Mouse (Mus musculus) forebrain, embryonic 15.5 days (tissue): ENCODE results near the gene Eps8l1. TPM values are rescaled to one million over a fixed set of nuclear protein-coding genes. Genes with fewer than 3 reads are reported as not detected.

Experiments used
- ATAC-seq: fragments of 200-750 bp; cut with Nextera tagmentation; replicated peaks from 2 replicates; pipeline ENCODE4 v1.8.0; 2017; ENCODE audit warnings: mild to moderate bottlenecking, moderate TSS enrichment, moderate library complexity
- H3K27ac ChIP-seq: fragments of 300-500 bp; sonication (generic); replicated peaks from 2 replicates; pipeline ENCODE4 v1.5.1; 2015; ENCODE audit warnings: mild to moderate bottlenecking, inconsistent platforms
- H3K27me3 ChIP-seq: fragments of 300-500 bp; sonication (generic); 2 replicates; pipeline ENCODE4 v1.6.1; 2015; ENCODE audit warnings: inconsistent platforms
- H3K36me3 ChIP-seq: fragments of 300-500 bp; sonication (generic); 2 replicates; pipeline ENCODE4 v1.6.1; 2015; ENCODE audit warnings: mild to moderate bottlenecking, inconsistent platforms
- H3K4me1 ChIP-seq: fragments of 300-500 bp; sonication (generic); 2 replicates; pipeline ENCODE4 v1.6.1; 2015; ENCODE audit warnings: inconsistent platforms
- H3K4me2 ChIP-seq: fragments of 300-500 bp; sonication (generic); replicated peaks from 2 replicates; pipeline ENCODE4 v1.6.1; 2015; ENCODE audit warnings: mild to moderate bottlenecking, inconsistent platforms
- H3K4me3 ChIP-seq: fragments of 300-500 bp; sonication (generic); 2 replicates; pipeline ENCODE4 v1.5.1; 2015; ENCODE audit warnings: mild to moderate bottlenecking, inconsistent platforms
- H3K9ac ChIP-seq: fragments of 300-500 bp; sonication (generic); replicated peaks from 2 replicates; pipeline ENCODE4 v1.6.1; 2015; ENCODE audit warnings: mild to moderate bottlenecking, inconsistent platforms
- H3K9me3 ChIP-seq: fragments of 300-500 bp; sonication (generic); 2 replicates; pipeline ENCODE4 v1.6.1; 2016; ENCODE audit warnings: inconsistent platforms
- WGBS: fragments of 180-500 bp; shearing (Covaris S2); methylation state at CpG from one replicate; pipeline ENCODE4 v1.1.7; 2015; ENCODE audit warnings: mixed read lengths; 5-methylcytosine and 5-hydroxymethylcytosine counted together
- polyA plus RNA-seq: library from polyadenylated mRNA; unstranded; fragments of >200 nt; fragmentation: Nextera tagmentation; extraction: Ambion mirVana; gene quantifications from 2 replicates; pipeline ENCODE4 v1.2.1, GENCODE M21; 2015

Gene Eps8l1
- polyA plus RNA-seq, 1 experiment from 2014 or later: 7.0 TPM

DNA sequence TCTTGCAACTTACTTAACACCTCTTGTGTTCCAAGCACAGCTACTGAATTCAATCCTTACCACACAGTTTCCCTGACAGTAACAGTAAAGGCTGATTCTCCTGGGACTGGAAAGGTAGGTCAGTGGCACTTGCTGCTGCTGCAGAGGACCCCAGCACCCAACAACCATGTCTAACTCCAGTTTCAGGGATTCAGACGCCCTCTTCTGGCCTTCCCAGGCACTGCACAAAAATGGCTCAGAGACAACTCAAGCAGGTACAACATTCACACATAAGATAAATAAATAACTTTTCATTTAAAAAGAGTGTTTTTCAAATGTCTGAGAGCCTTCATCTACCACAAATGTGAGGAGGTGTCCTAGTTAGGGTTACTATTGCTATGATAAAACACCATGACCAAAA lies 13.3 kb upstream of the Eps8l1 start:
- Histone ChIP-seq H3K27me3 (no peaks in the 10 kb centered on the region), H3K4me2 (no peak overlapping the region), H3K9ac (no peak overlapping the region), H3K4me1 (peaks cover 9% of the 10 kb centered on the region; the same call in 1 of the 2 replicates), H3K27ac (no peak overlapping the region), H3K9me3 (no peaks in the 10 kb centered on the region), H3K36me3 (peaks cover 11% of the 10 kb centered on the region), H3K4me3 (no peak overlapping the region)
- 0% methylated on average over 1 of the region's 1 CpGs for WGBS
- ATAC-seq: no peak

DNA sequence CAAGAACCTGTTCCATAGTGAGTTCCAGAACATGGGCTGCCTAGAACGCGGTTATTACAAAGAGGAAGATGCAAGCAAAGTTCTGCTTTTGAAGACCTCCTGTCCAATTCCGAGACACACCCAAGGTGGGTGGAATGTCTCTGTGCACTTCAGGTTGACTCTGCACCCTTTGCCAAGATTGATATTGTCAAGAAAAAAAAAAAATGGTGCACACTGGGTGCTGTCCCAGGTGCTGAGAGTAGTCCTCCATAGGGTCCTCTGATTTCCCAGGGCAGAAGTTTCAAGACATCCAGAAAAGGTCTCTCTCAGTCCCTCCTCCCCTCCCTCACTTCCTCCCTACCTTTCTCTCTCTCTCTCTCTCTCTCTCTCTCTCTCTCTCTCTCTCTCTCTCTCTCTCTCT lies 12.0 kb upstream of the Eps8l1 start:
- H3K4me3 ChIP-seq: no peak overlapping the region
- 92% methylated on average over 3 of the region's 3 CpGs for WGBS

DNA sequence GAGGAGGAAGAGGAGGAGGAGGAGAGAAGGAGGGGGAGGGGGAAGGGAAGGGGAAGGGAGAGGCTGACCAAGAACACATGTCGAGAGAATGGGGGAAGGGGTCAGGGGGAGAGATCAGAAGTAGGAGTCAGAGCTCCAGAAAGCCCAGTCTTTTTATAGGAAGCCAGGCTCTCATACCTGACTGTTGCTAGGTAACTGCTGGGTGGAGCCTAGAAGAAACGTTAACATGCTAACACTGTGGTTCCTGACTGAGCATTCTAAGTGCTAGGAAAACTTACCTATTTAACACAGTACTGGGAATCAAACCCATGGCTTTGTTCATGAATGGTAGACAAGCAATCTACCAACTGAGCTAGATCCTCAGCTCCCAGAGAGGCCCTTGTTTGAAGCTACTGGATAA lies 11.3 kb upstream of the Eps8l1 start:
- no peak overlapping the region for H3K4me2 ChIP-seq
- no peaks in the 10 kb centered on the region for H3K9me3 ChIP-seq
- 0 out of 2 replicates have a peak, but pooled peaks cover under 1% of the 10 kb centered on the region for H3K36me3 ChIP-seq
- no peak overlapping the region for H3K27ac ChIP-seq
- 13% methylated on average over 2 of the region's 2 CpGs for WGBS
- no peaks in the 10 kb centered on the region for H3K27me3 ChIP-seq
- ATAC-seq: no peak
- no peak overlapping the region for H3K9ac ChIP-seq
- H3K4me3 ChIP-seq: no peak overlapping the region
- H3K4me1 ChIP-seq: peaks cover 9% of the 10 kb centered on the region; the same call in 1 of the 2 replicates

More for the DNA sequence above, 12.0 kb upstream of the Eps8l1 start:
- H3K27ac ChIP-seq: no peak overlapping the region
- H3K4me2 ChIP-seq: no peak overlapping the region
- no peaks in the 10 kb centered on the region for H3K9me3 ChIP-seq
- ATAC-seq: no peak
- H3K36me3 ChIP-seq: 0 out of 2 replicates have a peak, but pooled peaks cover 5% of the 10 kb centered on the region
- H3K27me3 ChIP-seq: no peaks in the 10 kb centered on the region
- no peak overlapping the region for H3K9ac ChIP-seq
- H3K4me1 ChIP-seq: peaks cover 9% of the 10 kb centered on the region; the same call in 1 of the 2 replicates

DNA sequence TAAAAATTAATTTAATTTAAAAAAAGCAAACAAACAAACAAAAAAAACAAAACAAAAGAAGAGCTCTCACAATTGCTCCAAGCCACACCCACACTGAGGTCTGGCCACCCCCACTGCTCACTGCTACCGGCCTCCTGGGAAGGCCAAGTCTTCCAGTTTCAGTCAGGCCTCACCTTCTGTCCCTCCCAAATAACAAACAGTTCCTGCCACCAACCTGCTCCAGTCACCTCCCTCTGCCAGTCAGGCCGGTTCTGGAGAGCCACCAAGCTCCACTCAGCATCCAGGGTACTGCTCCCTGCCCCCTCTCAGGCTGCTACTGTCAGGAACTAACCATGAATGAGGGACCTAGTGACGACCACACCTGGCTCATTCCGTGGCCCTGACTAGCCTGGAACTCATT lies 7.8 kb upstream of the Eps8l1 start:
- WGBS: 21% methylated on average over 4 of the region's 4 CpGs
- no peak for ATAC-seq
- H3K4me2 ChIP-seq: no peak overlapping the region
- H3K4me3 ChIP-seq: no peak overlapping the region
- no peaks in the 10 kb centered on the region for H3K27me3 ChIP-seq
- no peaks in the 10 kb centered on the region for H3K9me3 ChIP-seq
- no peaks in the 10 kb centered on the region for H3K4me1 ChIP-seq
- no peaks in the 10 kb centered on the region for H3K36me3 ChIP-seq
- no peak overlapping the region for H3K27ac ChIP-seq
- no peak overlapping the region for H3K9ac ChIP-seq

DNA sequence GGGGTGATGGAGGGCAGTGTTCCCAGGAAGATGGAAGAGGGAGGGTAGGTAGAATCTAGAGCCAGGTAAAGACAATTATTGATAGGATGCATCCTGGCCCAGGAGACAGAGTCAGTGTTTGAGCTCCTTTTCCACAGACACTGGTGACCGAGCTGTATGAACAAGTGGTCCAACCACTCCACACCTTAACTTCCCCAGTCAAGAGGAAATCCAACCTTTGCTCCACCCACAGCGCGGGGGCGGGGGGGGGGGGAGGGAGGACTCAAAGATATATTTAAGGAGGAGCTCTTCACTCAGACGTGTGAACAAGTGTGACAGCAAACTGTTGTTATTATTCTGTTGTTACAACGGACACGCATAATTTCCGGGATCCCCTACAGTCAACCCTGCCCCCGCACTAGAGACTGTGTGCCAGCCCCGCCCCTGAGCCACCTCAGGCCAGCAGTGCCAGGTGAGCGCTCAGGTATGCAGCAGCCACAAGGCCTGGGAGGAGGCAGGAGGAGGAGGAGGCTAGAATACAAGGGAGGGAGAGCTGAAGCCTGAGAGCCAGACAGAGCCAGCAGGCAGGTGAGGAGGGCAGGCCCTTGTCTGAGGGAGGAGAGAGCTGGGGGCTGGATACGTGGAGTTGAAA lies 3.8 kb downstream of the Eps8l1 start:
- WGBS: 22% methylated on average over 10 of the region's 12 CpGs
- H3K4me3 ChIP-seq: no peak overlapping the region

DNA sequence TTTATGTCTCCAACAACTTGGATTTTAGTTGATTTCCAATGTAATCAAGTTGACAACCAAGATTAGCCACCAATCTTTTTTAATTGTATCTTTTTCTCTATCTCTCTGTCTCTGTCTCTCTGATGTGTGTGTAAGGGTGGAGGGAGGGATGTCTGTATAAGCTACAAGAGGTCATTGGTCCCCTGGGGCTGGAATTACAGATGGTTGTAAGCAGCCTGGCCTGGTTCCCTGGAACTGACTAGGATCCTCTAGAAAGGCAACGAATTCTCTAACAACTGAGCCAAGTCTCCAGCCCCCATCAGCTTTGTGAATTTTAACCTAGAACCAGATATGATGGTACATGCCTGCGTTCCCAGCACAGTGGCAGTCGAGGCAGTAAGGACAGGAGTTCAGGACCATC lies 7.3 kb downstream of the Eps8l1 start:
- H3K27ac ChIP-seq: no peak overlapping the region
- WGBS: 71% methylated on average over 3 of the region's 3 CpGs
- H3K4me1 ChIP-seq: peaks cover 19% of the 10 kb centered on the region
- ATAC-seq: no peak
- H3K36me3 ChIP-seq: no peaks in the 10 kb centered on the region
- H3K9me3 ChIP-seq: no peaks in the 10 kb centered on the region
- no peak overlapping the region for H3K4me2 ChIP-seq
- H3K9ac ChIP-seq: no peak overlapping the region
- H3K4me3 ChIP-seq: no peak overlapping the region
- peaks cover 15% of the 10 kb centered on the region for H3K27me3 ChIP-seq

More for the DNA sequence above, 3.8 kb downstream of the Eps8l1 start:
- H3K36me3 ChIP-seq: no peaks in the 10 kb centered on the region
- no peak for ATAC-seq
- no peak overlapping the region for H3K9ac ChIP-seq
- no peak overlapping the region for H3K4me2 ChIP-seq
- no peaks in the 10 kb centered on the region for H3K27me3 ChIP-seq
- no peaks in the 10 kb centered on the region for H3K4me1 ChIP-seq
- no peaks in the 10 kb centered on the region for H3K9me3 ChIP-seq
- H3K27ac ChIP-seq: no peak overlapping the region

DNA sequence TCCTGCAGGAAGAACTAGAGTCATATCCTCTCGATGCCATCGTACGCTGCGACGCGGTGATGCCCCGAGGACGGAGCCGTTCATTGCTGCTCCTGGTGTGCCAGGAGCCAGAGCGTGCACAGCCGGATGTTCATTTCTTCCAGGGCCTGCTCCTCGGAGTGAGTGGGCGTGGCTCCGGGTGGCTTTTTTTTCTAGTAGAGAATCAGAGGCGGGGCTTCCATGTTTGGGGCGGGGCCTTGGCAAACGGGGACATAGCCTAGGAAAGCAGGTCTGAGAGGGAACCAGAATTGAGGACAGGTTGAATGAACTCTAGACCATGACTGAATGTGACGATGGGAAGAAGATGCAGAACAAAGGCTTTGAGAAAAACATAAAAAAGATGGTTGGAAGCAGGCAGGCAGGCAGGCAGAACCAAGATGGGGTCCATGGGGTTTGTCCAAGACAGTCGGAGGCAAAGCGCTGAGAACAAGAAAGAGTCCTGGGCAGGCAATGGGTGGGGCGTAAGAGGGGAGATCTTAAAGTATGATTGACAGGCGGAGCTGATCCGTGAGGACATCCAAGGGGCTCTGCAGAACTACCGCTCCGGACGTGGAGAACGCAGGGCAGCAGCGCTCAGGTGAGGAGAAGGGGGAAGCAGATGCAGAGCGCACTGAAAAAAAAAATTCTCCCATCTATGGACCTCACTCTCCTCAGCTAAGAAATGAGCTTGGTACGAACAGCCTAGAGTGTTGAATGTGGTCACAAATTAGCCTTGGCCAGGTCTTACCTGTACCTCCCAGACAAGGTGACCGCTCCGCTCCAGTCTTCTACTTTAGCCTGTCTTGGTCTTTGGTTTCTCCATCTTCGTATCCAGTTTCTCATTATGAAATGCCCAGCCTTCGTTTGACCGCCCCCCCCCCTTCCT lies 10.1 kb downstream of the Eps8l1 start:
- WGBS: 1% methylated on average over 35 of the region's 35 CpGs
- Histone ChIP-seq H3K4me3 (peak overlapping the region; percentile 38), H3K9me3 (no peaks in the 10 kb centered on the region), H3K27ac (no peak overlapping the region), H3K9ac (peak overlapping the region; percentile 44), H3K36me3 (no peaks in the 10 kb centered on the region), H3K4me1 (peaks cover 19% of the 10 kb centered on the region), H3K27me3 (peaks cover 38% of the 10 kb centered on the region), H3K4me2 (peak overlapping the region; percentile 56)
- peak; percentile 48 for ATAC-seq

DNA sequence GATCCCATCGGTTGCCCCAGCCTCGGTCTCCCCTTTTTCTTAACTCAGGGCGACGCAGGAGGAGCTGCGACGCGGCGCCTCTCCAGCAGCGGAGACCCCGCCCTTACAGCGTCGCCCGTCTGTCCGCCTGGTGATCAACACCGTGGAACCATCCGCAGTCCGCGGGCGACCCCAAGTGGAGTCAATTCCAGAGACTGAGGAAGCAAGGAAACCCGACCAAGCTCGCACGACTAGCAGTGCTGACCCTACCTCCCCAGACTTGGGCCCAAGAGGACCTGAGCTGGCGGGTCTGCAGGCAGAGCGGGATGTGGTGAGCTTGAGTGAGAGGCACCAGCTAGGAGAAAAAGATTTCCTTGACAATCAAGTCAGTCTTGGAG lies 10.7 kb downstream of the Eps8l1 start:
- Histone ChIP-seq H3K9me3 (no peaks in the 10 kb centered on the region), H3K4me1 (peaks cover 19% of the 10 kb centered on the region), H3K4me3 (peak overlapping the region; percentile 38), H3K36me3 (no peaks in the 10 kb centered on the region), H3K4me2 (peak overlapping the region; percentile 56), H3K27ac (no peak overlapping the region), H3K9ac (peak overlapping the region; percentile 44; the same call in 1 of the 2 replicates), H3K27me3 (peaks cover 38% of the 10 kb centered on the region)
- WGBS: 1% methylated on average over 24 of the region's 24 CpGs
- peak; percentile 90 for ATAC-seq

DNA sequence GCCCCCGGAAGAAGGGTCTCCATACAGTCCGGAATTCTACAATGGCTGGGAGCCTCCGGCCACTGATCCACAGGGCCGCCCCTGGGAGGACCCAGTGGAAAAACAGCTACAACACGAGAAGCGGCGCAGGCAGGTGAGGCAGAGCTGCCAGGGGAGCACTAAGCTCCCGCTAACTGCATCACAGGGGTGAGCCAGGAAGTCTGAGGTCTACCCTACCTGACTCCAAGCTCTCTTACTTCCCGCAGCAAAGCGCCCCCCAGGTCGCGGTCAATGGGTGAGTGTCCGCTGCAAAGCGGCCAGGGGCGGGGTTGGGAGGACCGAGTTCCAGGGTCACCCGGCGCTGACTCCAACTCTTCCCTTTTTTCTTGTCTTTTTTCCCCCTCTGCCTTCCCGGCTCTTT lies 13.5 kb downstream of the Eps8l1 start:
- Histone ChIP-seq H3K27ac (no peak overlapping the region), H3K9me3 (no peaks in the 10 kb centered on the region), H3K4me3 (no peak overlapping the region), H3K4me2 (no peak overlapping the region), H3K36me3 (no peaks in the 10 kb centered on the region), H3K27me3 (peaks cover 38% of the 10 kb centered on the region), H3K9ac (no peak overlapping the region), H3K4me1 (peaks cover 34% of the 10 kb centered on the region)
- WGBS: 10% methylated on average over 19 of the region's 19 CpGs
- ATAC-seq: no peak

DNA sequence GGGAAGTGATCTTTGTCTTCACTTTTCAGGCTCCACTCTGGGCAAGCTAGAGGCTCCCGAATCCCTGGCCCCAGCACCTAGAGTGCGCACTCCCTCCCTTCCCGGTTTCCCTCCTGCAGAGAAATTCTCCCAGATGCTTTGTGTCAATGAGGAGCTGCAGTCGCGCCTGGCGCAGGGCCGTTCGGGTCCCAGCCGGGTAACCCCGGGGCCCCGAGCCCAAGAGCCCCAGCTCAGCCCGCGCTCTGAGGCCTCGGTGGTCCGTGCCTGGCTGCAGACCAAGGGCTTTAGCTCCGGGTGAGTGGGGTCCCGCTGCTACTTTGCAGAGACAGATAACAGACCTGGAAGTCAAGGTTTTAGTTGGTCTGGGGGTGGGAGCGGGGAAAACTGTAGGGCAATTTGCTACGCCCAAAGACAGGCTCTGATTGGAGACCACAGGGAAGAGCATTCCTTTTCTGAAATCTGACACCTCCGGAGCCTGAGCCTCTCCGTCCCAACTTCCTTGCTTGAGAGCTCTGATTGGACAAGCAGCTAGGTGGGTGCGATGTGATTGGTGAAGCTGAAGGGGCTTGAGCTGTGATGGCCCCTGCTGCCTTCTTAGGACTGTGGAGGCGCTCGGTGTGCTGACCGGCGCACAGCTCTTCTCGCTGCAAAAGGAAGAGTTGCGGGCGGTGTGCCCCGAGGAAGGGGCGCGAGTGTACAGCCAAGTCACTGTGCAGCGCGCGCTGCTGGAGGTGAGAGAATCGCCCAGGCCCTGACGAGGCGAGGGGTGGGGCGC lies 17.7 kb downstream of the Eps8l1 start:
- H3K36me3 ChIP-seq: peaks cover 25% of the 10 kb centered on the region
- peaks cover 19% of the 10 kb centered on the region for H3K27me3 ChIP-seq
- H3K4me1 ChIP-seq: peaks cover 17% of the 10 kb centered on the region
- H3K9ac ChIP-seq: peak overlapping the region; percentile 52
- peak overlapping the region; percentile 92 for H3K4me2 ChIP-seq
- WGBS: under 1% methylated on average over 39 of the region's 39 CpGs
- H3K9me3 ChIP-seq: no peaks in the 10 kb centered on the region
- peak overlapping the region; percentile 62 for H3K27ac ChIP-seq
- peak; percentile 95 for ATAC-seq
- peak overlapping the region; percentile 52 for H3K4me3 ChIP-seq

DNA sequence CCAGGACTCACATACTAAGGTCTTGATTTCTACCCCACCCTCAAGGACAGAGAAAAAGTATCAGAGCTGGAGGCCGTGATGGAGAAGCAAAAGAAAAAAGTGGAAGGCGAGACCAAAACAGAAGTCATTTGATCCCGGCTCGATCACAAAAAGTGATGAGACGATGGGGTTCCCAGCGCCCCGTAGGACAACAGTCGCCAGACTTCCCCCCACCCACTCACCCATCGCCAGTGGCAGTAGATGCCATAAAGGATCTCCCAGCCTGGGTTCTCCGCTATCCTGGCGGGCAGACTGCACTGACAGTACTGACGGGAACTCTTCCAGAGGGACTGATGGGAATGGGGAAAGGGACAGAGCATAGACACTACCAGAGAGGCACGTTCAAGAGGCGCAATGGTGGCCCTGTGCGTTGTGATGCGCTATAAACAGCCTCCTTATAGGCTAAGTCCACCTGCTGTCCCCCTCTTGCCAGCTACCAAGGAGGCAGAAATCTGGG lies 18.4 kb downstream of the Eps8l1 start:
- Histone ChIP-seq H3K4me2 (peak overlapping the region; percentile 92), H3K4me3 (peak overlapping the region; percentile 52), H3K9me3 (no peaks in the 10 kb centered on the region), H3K27me3 (peaks cover 12% of the 10 kb centered on the region), H3K4me1 (peaks cover 17% of the 10 kb centered on the region), H3K27ac (peak overlapping the region; percentile 62; the same call in 1 of the 2 replicates), H3K36me3 (peaks cover 32% of the 10 kb centered on the region), H3K9ac (peak overlapping the region; percentile 52)
- 2% methylated on average over 16 of the region's 16 CpGs for WGBS
- 0 out of 2 replicates have a peak, but pooled peaks have one; percentile 11 for ATAC-seq
